Mouse (Mus musculus) liver, postnatal 0 days (tissue): ENCODE data around the gene Gm45837. TPM values are rescaled to one million over a fixed set of nuclear protein-coding genes. Genes with fewer than 3 reads are reported as not detected.
A peak's percentile ranks its signal among the peaks of the same experiment; 100 is the strongest.

Experiments
- ATAC-seq: fragments of 200-750 bp; cut with Nextera tagmentation; 2 replicates; pipeline ENCODE4 v1.8.0; 2017; ENCODE audit warnings: mild to moderate bottlenecking, moderate library complexity
- DNase-seq: peaks from one replicate; pipeline ENCODE4 v3.0.0-alpha.2; 2016
- H3K27ac ChIP-seq: fragments of 300-500 bp; sonication (generic); 2 replicates; pipeline ENCODE4 v1.5.1; 2014; ENCODE audit warnings: antibody characterized with exemption, moderate library complexity, mild to moderate bottlenecking, low read depth
- H3K27me3 ChIP-seq: fragments of 300-500 bp; sonication (generic); 2 replicates; pipeline ENCODE4 v1.6.1; 2014; ENCODE audit warnings: low read length, control low read depth, mixed read lengths; ENCODE audit not compliant: insufficient read depth
- H3K36me3 ChIP-seq: fragments of 300-500 bp; sonication (generic); replicated peaks from 2 replicates; pipeline ENCODE4 v1.6.1; 2014; ENCODE audit warnings: mild to moderate bottlenecking, control low read depth, low read length, moderate library complexity, mixed read lengths; ENCODE audit not compliant: insufficient read depth
- H3K4me1 ChIP-seq: fragments of 300-500 bp; sonication (generic); 2 replicates; pipeline ENCODE4 v1.6.1; 2014; ENCODE audit warnings: antibody characterized with exemption, mild to moderate bottlenecking, control low read depth; ENCODE audit not compliant: insufficient read depth
- H3K4me2 ChIP-seq: fragments of 300-500 bp; sonication (generic); 2 replicates; pipeline ENCODE4 v1.6.1; 2014; ENCODE audit warnings: low read depth, mild to moderate bottlenecking, low read length, moderate library complexity, mixed read lengths
- H3K4me3 ChIP-seq: fragments of 300-500 bp; sonication (generic); 2 replicates; pipeline ENCODE4 v1.5.1; 2014; ENCODE audit warnings: low read depth, low read length
- H3K9ac ChIP-seq: fragments of 300-500 bp; sonication (generic); replicated peaks from 2 replicates; pipeline ENCODE4 v1.6.1; 2014; ENCODE audit warnings: mild to moderate bottlenecking, moderate library complexity
- H3K9me3 ChIP-seq: fragments of 300-500 bp; sonication (generic); 2 replicates; pipeline ENCODE4 v1.6.1; 2016; ENCODE audit warnings: mild to moderate bottlenecking, control low read depth, low read length, mixed read lengths
- CTCF ChIP-seq: sonication (generic); IDR thresholded peaks from 2 replicates; pipeline ENCODE4 v1.5.1; 2016; ENCODE audit warnings: antibody characterized with exemption, low read depth
- EP300 ChIP-seq: IDR thresholded peaks from 2 replicates; pipeline ENCODE4 v1.6.1; 2016; ENCODE audit warnings: antibody characterized with exemption, low read depth, mild to moderate bottlenecking
- WGBS: fragments of 180-500 bp; shearing (Covaris S2); extraction: QIAGEN DNeasy Blood & Tissue Kit; methylation state at CpG from one replicate; pipeline ENCODE4 v1.1.7; 2014; ENCODE audit not compliant: insufficient replicate concordance; 5-methylcytosine and 5-hydroxymethylcytosine counted together
- polyA plus RNA-seq: library from polyadenylated mRNA; unstranded; fragments of >200 nt; fragmentation: Nextera tagmentation; extraction: Ambion mirVana; gene quantifications from 2 replicates; pipeline ENCODE4 v1.2.1, GENCODE M21; 2015

Gm45837 gene
- polyA plus RNA-seq, 1 experiment from 2014 or later = not detected

GRCm38 (mm10) chr7:101422069-101422468 lies 11.4 kb downstream of the Gm45837 start:
- Histone ChIP-seq H3K9me3 (no peaks in the 10 kb centered on the region), H3K27me3 (peaks cover 13% of the 10 kb centered on the region; the same call in 1 of the 2 replicates), H3K4me2 (no peak overlapping the region), H3K4me1 (peaks cover 3% of the 10 kb centered on the region; the same call in 1 of the 2 replicates), H3K4me3 (no peak overlapping the region), H3K27ac (no peak overlapping the region), H3K9ac (no peak overlapping the region), H3K36me3 (no peaks in the 10 kb centered on the region)
- DNase-seq (no peak), ATAC-seq (no peak)
- TF ChIP-seq EP300 (no peak), CTCF (no peak)
- WGBS = 31% methylated on average over 3 of the region's 3 CpGs

GRCm38 (mm10) chr7:101422646-101423045 lies 12.0 kb downstream of the Gm45837 start:
- no peaks in the 10 kb centered on the region for H3K36me3 ChIP-seq
- no peaks in the 10 kb centered on the region for H3K9me3 ChIP-seq
- no peak overlapping the region for H3K27ac ChIP-seq
- no peak overlapping the region for H3K9ac ChIP-seq
- peaks cover 3% of the 10 kb centered on the region; the same call in 1 of the 2 replicates for H3K4me1 ChIP-seq
- peaks cover 13% of the 10 kb centered on the region; the same call in 1 of the 2 replicates for H3K27me3 ChIP-seq
- no peak overlapping the region for H3K4me2 ChIP-seq
- 74% methylated on average over 8 of the region's 8 CpGs for WGBS
- DNase-seq (no peak), ATAC-seq (no peak)
- H3K4me3 ChIP-seq = no peak overlapping the region
- TF ChIP-seq EP300 (no peak), CTCF (no peak)

- no peak for DNase-seq
- peaks cover 13% of the 10 kb centered on the region; the same call in 1 of the 2 replicates for H3K27me3 ChIP-seq
These were observed 13.3 kb downstream of the Gm45837 start for GRCm38 (mm10) chr7:101423970-101424369.

GRCm38 (mm10) chr7:101426692-101427091 lies 16.0 kb downstream of the Gm45837 start:
- no peak overlapping the region for H3K9ac ChIP-seq
- no peak overlapping the region for H3K27ac ChIP-seq
- H3K9me3 ChIP-seq = no peaks in the 10 kb centered on the region
- TF ChIP-seq EP300 = no peak
- TF ChIP-seq CTCF = no peak
- H3K4me1 ChIP-seq = no peaks in the 10 kb centered on the region
- ATAC-seq (no peak), DNase-seq (no peak)
- H3K27me3 ChIP-seq = 0 out of 2 replicates have a peak, but pooled peaks cover 5% of the 10 kb centered on the region
- no peaks in the 10 kb centered on the region for H3K36me3 ChIP-seq
- no peak overlapping the region for H3K4me3 ChIP-seq
- H3K4me2 ChIP-seq = no peak overlapping the region
- WGBS = 66% methylated on average over 8 of the region's 8 CpGs

More at GRCm38 (mm10) chr7:101423970-101424369, 13.3 kb downstream of the Gm45837 start:
- no peaks in the 10 kb centered on the region for H3K9me3 ChIP-seq
- no peak for ATAC-seq
- peaks cover 3% of the 10 kb centered on the region; the same call in 1 of the 2 replicates for H3K4me1 ChIP-seq
- H3K4me2 ChIP-seq = no peak overlapping the region
- no peak overlapping the region for H3K27ac ChIP-seq
- WGBS = 63% methylated on average over 6 of the region's 6 CpGs
- H3K9ac ChIP-seq = no peak overlapping the region
- TF ChIP-seq CTCF = no peak
- no peak for TF ChIP-seq EP300
- no peaks in the 10 kb centered on the region for H3K36me3 ChIP-seq
- H3K4me3 ChIP-seq = no peak overlapping the region

- Histone ChIP-seq H3K9me3 (no peaks in the 10 kb centered on the region), H3K4me2 (no peak overlapping the region), H3K4me3 (no peak overlapping the region), H3K4me1 (no peaks in the 10 kb centered on the region), H3K36me3 (no peaks in the 10 kb centered on the region), H3K9ac (no peak overlapping the region), H3K27me3 (no peaks in the 10 kb centered on the region), H3K27ac (no peak overlapping the region)
- no peak for ATAC-seq
- WGBS = 13% methylated on average over 2 of the region's 2 CpGs
- TF ChIP-seq CTCF (peak; percentile 92), EP300 (no peak)
- peak; percentile 48 for DNase-seq
These were observed 17.1 kb downstream of the Gm45837 start for GRCm38 (mm10) chr7:101427736-101428135.

- ATAC-seq = no peak
- Histone ChIP-seq H3K4me1 (no peaks in the 10 kb centered on the region), H3K27ac (no peak overlapping the region), H3K9ac (no peak overlapping the region), H3K4me2 (no peak overlapping the region), H3K9me3 (no peaks in the 10 kb centered on the region), H3K27me3 (no peaks in the 10 kb centered on the region), H3K36me3 (no peaks in the 10 kb centered on the region), H3K4me3 (no peak overlapping the region)
- DNase-seq = no peak
- TF ChIP-seq EP300 (no peak), CTCF (no peak)
- 55% methylated on average over 6 of the region's 6 CpGs for WGBS
These were observed 24.4 kb downstream of the Gm45837 start for GRCm38 (mm10) chr7:101435038-101435437.
